Mouse (Mus musculus) neural tube, embryonic 14.5 days (tissue): ENCODE measurements around the gene Crisp3. TPM values are rescaled to one million over a fixed set of nuclear protein-coding genes. Genes with fewer than 3 reads are reported as not detected.

Experiments
- polyA plus RNA-seq: library from polyadenylated mRNA; unstranded; fragments of >200 nt; fragmentation: Nextera tagmentation; extraction: Ambion mirVana; gene quantifications from 2 replicates; pipeline ENCODE4 v1.2.1, GENCODE M21; 2014

Gene Crisp3
- polyA plus RNA-seq, 1 experiment from 2014 or later: not detected

Other genes with a start within 250 kb of the Crisp3 start
- not detected in 2 replicates for gene AC192777.2, start 146.8 kb downstream of the Crisp3 start, polyA plus RNA-seq
- gene Pgk2, start 33.6 kb downstream of the Crisp3 start, polyA plus RNA-seq: not detected in 2 replicates
- gene Crisp1, start 76.9 kb upstream of the Crisp3 start, polyA plus RNA-seq: not detected in 2 replicates